Mouse (Mus musculus): ENCODE data around the gene Cxcl3.

The Cxcl3 gene

GRCm38 (mm10) chr5:90785659-90786588 is at the start of gene Cxcl3:
Gene Cxcl3, plus strand, starts transcription at chr5:90786103.
- no peak for DNase-seq

- DNase-seq = no peak
Measured at GRCm38 (mm10) chr5:90742029-90742428, 43.9 kb upstream of the Cxcl3 start.

GRCm38 (mm10) chr5:90753934-90754333 is 32.0 kb upstream of the Cxcl3 start:
- no peak for DNase-seq

GRCm38 (mm10) chr5:90758020-90758605 is 27.8 kb upstream of the Cxcl3 start:
- no peak for DNase-seq

GRCm38 (mm10) chr5:90759077-90760065 is 26.5 kb upstream of the Cxcl3 start, which contains the start of gene Cxcl5:
Gene Cxcl5, plus strand, starts transcription at chr5:90759360.
- no peak for DNase-seq

GRCm38 (mm10) chr5:90760303-90760702 is 25.6 kb upstream of the Cxcl3 start:
- DNase-seq = no peak

GRCm38 (mm10) chr5:90760844-90761243 is 25.1 kb upstream of the Cxcl3 start:
- DNase-seq = no peak

- no peak for DNase-seq
Measured at GRCm38 (mm10) chr5:90761834-90762233, 24.1 kb upstream of the Cxcl3 start.

GRCm38 (mm10) chr5:90763912-90764665 is 21.8 kb upstream of the Cxcl3 start:
- DNase-seq = no peak

- DNase-seq = no peak
Measured at GRCm38 (mm10) chr5:90765821-90766606, 19.9 kb upstream of the Cxcl3 start.

GRCm38 (mm10) chr5:90768218-90768617 is 17.7 kb upstream of the Cxcl3 start, which contains the start of gene Ppbp:
Gene Ppbp, plus strand, starts transcription at chr5:90768518.
- no peak for DNase-seq

- no peak for DNase-seq
Measured at GRCm38 (mm10) chr5:90771369-90771768, 14.5 kb upstream of the Cxcl3 start.

- no peak for DNase-seq
Measured at GRCm38 (mm10) chr5:90771880-90772653, 13.8 kb upstream of the Cxcl3 start, which contains the start of gene Pf4. Gene Pf4, plus strand, starts transcription at chr5:90772435.

- no peak for DNase-seq
Measured at GRCm38 (mm10) chr5:90775562-90775961, 10.3 kb upstream of the Cxcl3 start.

- DNase-seq = no peak
Measured at GRCm38 (mm10) chr5:90777621-90778020, 8.3 kb upstream of the Cxcl3 start.

- no peak for DNase-seq
Measured at GRCm38 (mm10) chr5:90778856-90779255, 7.0 kb upstream of the Cxcl3 start.

- no peak for DNase-seq
Measured at GRCm38 (mm10) chr5:90783697-90784096, 2.2 kb upstream of the Cxcl3 start.

- no peak for DNase-seq
Measured at GRCm38 (mm10) chr5:90788114-90788513, 2.2 kb downstream of the Cxcl3 start.

GRCm38 (mm10) chr5:90789306-90790073 is 3.6 kb downstream of the Cxcl3 start:
- DNase-seq = no peak

All from thymus, adult 18-20 months (tissue).